Mouse (Mus musculus): ENCODE results near the gene Fam189b. TPM values are rescaled to one million over a fixed set of nuclear protein-coding genes. Genes with fewer than 3 reads are reported as not detected.
"Not testable (repeated sequence)": the region's sequence is repeated elsewhere in the genome, so short reads cannot be mapped to it uniquely, and the experiment has no call there.

The Fam189b gene
- total RNA-seq, 2 experiments from 2014 or later, result 8.8 to 9.0 TPM

DNA sequence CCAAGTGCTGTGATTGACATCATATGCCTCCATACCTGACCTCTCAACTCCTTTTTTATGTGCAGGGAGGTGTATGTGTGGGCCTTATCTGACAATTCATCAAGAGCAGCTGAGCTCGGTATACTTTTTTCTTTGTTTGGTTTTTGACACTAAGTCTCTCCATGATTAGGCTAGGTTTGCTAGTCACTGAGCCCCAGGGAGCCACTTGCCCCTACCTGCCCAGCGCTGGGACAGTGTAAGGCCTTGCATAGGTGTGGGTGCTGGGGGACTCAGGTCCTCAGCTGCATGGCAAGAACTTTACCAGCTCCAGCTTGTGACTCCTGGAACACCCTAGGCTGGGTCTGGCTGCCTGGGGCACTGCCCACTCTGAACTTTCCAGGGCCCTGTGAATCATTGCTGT, 23.8 kb downstream of the Fam189b start:
- DNase-seq, result no peak

DNA sequence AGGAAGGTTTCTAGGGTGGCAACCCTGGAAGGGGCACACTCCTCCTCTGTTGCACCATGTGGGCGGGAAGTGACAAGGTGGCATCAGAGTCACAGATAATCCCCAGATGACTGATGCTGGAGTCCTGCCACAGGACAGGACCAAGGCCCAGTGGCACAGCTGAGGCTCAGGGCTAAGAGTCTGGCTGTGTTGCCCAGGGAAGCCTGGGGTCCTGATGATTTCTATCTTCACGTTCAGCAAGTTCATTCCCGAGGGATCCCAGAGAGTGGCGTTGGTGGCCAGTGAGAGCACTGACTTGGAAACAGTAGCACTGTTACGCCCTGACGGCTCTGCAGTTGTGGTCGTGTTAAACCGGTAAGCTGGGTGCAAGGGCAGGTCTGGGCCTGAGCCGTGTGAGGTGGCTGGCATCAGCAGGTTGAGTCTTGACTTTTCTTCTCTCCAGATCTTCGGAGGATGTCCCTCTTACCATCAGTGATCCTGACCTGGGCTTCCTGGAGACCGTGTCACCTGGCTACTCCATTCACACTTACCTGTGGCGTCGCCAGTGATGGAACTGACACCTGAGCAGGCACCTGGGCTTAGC, 25.2 kb downstream of the Fam189b start:
- DNase-seq, result no peak

DNA sequence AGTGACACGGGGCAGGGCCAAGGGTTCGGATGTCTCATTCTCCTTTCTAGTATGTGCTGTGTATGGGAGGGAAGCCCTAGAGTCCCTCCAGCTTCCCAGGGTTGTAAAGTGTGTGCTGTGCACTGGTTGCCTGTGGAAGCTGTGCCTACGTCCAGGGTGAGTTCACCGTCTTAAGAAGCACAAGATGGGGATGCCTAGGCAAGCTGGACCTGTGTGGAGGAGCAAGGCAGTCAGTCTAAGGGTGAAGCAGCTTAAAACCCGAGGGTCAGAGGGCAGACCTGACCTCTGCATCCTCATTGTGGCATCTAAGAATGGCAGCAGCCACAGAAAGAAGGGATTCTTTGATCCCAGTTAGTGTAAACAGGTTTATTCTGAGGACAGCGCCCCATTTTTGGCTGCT, 25.8 kb downstream of the Fam189b start:
- no peak for DNase-seq

DNA sequence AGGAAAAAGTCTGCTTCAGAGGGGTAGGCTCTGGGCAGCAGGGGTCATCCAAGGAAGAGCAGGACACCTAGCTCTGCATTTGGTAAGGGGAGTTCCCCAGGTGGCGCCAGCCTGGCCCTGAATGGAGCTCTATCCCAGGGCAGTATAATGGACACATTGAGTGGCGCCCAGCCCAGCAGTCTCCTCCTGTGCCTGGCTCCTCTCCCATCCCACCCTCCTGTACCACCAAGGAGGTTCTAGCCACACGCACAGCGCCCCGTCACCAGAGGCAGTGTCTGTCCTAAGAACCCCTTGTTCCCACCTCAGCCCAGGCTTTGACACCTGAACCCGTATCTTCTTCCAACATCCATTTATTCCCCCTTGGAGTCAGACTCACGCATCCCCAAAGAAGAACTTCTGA, 26.8 kb downstream of the Fam189b start:
- no peak for DNase-seq

DNA sequence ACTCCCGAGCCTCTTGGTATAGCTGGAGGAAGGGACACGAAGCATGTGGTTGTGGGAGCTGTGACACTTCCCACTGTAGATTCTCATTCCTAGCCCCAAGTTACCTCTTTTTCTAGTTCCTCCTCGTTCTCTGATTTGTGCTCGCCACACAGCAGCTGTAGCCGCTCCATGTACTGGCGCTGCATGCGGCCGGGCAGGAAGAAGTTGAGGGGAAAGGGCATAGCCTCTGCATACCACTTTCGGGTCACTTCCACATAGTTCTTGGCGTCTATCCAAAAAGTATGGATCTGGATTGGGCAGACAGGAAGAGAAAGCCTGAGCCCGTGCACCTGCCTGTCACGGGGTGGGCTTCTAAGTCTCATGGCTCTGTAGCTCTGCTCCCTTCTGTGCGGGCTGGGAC, 27.2 kb downstream of the Fam189b start:
- DNase-seq, result no peak

DNA sequence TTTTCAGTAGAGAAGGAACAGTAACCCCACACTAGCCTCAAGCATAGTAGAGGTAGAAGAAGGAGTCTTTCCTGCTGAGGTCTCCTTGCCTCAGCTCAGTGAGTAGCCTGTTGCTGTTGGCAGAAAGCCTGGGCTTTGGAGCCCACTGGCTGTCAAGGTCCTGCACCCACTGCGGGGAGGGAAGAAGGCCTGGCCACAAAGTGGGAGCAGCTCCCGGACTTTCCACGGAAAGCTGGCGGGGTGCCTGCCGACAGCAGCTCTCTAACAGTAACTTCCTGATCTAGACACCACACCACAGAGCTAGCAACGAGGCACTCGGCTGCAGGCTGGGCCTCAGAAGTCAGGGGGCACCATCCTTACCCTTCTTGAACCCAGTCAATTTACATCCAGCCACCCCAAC, 27.8 kb downstream of the Fam189b start:
- DNase-seq, result peak; percentile 40

DNA sequence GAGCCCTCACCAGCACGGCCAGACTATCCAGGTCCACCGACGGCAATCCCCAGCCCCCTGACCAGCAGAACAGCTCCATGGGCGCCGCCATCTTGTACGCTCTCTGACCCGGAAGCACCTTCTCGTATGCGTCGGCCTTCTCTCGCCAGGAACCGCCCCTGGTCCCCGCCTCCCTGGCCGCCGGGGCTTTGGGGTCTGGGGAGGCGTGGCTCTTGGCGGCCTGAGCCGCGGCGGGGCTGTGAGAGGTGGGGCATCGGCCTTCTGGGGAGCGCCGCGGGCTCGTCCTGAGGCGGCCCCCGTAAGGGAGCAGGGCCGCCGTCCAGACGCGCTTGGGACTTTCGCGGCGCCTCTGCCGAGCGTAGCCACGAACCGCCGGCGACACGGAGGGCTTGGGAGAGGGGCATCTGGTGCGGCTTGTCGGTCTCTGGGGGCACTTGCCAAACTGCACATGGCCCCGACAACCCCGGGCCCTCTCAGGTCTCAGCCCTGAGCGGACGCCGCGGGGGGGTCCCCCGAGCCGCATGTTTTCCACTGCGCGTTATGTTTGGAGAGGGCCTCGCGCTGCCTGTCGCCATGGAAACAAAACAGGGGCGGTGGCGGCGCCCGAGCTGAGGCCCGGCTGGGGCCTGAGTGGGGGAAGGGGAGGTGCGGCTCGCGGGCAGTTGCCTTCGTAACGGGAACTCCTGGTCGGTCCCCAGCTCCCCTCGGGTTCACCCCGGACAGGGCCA, 31.0 kb downstream of the Fam189b start:
- peak; percentile 96 for DNase-seq

DNA sequence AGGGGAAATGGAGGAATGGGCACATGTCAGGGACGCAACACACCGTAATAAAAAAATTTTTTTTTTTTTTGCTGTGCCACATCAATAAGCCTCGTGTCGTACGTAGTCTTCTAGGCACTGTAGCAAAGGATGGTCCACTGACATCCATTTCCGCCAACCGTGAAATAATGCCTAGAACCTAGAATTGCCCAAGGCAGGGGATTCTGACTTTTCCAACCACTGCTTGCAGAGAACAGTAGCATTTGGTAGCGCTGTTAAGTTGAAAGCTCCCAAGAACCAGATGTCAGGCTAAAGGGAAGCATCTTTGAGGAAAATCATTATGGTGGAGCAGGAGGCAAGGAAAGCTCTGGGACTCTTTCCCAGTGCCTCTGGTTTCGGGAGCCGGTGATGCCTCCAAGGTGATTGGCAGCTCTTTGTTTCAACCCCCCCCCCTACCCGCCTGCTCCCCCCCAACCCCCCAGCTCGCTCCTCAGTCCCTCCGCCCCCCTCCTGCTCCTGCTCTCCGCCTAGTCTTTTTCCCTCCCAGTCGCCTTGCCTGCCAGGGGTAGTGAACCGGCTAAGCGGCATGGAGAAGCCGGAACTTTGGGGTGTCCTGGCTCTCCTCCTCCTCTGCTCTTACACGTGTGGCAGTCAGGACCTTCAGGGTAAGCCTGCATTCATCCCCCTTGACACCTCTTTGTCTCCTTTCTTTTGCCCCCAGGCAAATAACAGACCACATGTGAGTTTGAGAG, 31.9 kb downstream of the Fam189b start, which contains the start of gene Thbs3:
TSS of gene Thbs3 (plus strand) at position 500 of the 731 bp plus-strand sequence.
- DNase-seq, result peak; percentile 65

DNA sequence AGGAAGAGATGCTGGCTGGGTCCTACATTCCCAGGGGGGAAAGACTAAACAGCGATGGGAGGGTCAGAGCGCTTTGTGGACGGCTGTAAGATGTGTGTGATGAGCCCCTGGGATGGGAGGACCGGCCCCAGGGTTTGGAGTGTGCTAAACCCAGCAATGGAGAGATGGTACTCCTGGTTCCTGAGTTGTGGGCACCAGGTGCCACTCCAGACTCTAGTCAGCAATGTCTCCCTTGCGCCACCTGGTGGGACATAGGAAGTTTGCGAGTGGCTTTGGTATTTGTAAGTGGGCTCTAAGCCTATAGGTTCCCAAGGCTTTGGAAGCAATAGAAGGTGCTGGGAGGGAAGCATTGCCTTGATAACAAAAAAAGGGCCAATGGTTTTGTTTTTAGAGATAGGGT, 32.9 kb downstream of the Fam189b start:
- DNase-seq, result peak; percentile 89

DNA sequence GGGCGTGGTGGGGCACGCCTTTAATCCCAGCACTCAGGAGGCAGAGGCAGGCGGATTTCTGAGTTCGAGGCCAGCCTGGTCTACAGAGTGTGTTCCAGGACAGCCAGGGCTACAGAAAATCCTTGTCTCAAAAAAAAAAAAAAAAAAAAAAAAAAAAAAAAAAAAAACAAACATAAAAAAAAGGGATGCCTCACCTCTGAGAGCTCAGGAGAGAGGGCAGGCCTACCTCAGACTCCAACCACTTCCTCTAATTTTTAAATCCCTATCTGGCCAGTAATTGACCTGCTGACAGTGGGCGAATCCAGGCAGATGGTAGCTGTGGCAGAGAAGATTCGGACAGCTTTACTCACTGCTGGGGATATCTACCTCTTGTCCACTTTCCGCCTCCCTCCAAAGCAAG, 33.5 kb downstream of the Fam189b start:
- DNase-seq, result not testable (repeated sequence)

DNA sequence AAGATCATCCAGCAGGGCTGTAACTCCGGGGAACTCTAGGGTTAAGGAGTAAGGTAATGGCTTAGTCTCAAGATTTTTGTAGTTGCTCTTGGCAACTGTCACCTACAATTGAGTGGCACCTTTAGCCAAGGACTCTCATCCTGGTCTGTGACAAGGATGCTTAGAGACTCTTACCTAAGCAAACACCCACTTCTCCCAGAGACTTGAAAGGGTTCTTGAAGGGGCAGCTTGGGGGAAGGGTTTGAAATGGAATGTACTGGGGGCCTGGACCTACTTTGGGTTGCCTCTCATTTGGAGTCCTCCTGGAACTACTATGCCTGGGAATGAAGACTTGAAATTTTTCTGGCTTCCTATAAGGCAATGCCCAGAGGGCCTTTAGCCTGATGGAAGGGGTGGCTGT, 35.3 kb downstream of the Fam189b start:
- DNase-seq, result no peak

DNA sequence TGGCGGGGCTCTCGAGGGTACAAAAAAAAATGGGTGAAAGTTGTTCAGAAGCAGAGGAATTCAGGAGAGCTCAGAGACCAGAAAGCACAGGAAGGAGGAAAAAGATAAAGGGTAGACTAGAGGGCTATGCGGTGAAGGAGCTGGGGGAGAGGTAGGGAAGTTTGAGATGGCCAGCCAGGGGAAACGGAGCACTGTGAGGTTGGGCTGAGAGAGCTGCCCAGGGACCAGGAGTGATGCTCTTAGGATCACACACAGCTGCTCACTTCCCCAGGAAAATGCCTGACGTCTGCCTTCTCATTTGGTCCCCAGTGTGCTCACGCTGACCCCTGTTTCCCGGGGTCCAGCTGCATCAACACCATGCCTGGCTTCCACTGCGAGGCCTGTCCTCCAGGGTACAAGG, 36.6 kb downstream of the Fam189b start:
- no peak for DNase-seq

DNA sequence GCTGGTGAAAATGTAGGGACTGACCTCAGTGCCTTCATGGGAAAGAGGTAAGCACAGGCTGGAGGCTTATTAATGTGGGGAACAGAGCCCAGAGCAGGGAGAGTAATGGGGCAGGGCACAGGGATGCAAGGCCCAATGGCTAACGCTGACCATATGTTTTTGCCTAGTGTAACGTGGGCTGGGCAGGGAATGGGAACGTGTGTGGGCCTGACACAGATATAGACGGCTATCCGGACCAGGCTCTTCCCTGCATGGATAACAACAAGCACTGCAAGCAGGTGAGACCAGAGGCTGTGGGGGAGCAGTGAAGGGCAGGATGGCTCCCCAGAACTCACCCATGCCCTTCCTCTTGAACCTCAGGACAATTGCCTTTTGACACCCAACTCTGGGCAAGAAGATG, 38.2 kb downstream of the Fam189b start:
- no peak for DNase-seq

DNA sequence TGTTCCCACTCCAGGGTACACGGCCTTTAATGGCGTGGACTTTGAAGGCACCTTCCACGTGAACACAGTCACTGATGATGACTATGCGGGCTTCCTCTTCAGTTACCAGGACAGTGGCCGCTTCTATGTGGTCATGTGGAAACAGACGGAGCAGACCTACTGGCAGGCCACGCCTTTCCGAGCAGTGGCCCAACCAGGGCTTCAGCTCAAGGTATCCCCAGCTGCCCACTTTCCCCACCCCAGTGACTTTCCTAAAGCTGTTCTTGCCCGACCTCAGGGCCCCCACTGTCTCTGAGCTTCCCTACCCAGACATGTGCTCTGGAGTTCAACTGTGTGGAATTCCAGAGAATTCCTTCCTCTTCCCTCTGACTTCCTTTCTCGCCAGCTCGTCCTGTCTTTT, 41.9 kb downstream of the Fam189b start:
- no peak for DNase-seq

DNA sequence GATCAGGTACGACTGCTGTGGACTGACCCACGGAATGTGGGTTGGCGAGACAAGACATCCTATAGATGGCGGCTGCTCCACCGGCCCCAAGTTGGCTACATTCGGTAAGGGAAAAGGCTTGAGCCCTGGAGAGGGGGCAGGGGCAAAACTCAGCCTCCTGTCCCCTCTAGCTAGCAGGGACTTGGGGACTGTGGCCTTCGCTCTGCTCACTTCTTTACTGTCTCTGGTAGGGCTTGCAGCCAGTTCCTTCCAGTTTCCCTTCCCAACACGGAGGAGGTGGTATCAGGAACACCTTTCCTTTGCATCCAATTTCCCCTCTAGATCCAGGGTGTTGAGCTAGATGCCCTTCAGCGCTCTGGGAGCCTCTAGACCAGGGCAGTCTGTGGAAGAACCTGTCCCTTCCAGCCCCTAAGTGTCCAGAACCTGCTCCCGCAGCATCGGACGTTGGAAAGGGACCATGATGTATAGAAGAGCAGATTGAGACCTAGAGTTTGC, 42.4 kb downstream of the Fam189b start:
- no peak for DNase-seq

DNA sequence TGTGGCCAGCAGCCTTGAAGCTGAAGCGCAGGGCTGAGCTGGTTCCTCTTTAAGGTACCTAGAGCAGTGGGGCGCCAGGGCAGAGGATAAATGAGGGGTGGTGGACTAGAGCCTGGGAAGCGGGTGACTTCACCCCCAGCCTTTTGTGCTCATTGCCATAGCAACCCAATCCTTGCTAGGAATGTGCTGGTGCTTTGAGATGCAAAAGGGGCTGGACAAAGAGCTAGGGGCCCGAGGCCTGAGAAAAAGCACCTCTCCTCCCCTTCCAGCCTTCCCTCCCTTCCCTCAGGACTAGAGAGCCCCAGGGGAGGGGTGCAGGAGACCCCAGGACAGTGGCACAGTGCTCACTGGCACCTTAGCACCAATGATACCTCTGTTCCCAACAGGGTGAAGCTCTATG, 43.0 kb downstream of the Fam189b start:
- no peak for DNase-seq

DNA sequence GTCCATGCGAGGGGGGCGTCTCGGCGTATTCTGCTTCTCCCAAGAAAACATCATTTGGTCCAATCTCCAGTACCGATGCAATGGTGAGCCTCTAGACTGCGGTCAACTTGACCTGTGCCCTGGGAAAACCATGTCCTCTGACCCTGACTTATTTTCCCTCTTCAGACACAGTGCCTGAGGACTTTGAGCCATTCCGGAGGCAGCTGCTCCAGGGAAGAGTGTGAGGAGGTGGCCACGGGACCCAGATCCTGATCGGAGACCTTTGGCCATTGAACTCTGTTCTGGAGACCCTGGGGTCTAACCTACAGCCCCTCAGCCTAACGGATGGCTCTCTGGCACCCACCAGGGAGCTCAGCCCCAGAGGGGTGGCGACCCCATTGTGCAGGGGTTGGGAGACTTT, 43.4 kb downstream of the Fam189b start:
- DNase-seq, result no peak

DNA sequence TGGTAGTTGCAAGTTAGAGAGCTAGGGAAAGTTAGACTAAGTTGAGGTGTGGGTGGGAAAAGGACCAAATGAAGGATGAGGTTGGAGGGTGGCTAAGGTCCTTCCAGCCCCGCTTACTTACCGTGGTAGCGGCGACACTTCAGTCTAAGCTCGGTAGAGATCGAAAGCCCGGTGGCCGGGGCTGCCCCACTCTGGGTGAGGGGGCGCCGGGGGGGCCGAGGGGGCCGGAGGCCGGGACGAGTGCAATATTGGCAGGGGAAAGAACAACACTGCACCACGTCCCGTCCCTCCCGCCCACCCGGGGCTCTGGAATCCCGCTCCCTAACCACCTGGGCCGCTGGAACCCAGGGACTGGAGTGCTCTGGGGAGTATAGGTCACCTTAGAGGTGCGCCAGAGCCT, 44.0 kb downstream of the Fam189b start, which contains the start of gene Mtx1:
TSS of gene Mtx1 (minus strand) at position 189 of the 400 bp plus-strand sequence.
- DNase-seq, result no peak

DNA sequence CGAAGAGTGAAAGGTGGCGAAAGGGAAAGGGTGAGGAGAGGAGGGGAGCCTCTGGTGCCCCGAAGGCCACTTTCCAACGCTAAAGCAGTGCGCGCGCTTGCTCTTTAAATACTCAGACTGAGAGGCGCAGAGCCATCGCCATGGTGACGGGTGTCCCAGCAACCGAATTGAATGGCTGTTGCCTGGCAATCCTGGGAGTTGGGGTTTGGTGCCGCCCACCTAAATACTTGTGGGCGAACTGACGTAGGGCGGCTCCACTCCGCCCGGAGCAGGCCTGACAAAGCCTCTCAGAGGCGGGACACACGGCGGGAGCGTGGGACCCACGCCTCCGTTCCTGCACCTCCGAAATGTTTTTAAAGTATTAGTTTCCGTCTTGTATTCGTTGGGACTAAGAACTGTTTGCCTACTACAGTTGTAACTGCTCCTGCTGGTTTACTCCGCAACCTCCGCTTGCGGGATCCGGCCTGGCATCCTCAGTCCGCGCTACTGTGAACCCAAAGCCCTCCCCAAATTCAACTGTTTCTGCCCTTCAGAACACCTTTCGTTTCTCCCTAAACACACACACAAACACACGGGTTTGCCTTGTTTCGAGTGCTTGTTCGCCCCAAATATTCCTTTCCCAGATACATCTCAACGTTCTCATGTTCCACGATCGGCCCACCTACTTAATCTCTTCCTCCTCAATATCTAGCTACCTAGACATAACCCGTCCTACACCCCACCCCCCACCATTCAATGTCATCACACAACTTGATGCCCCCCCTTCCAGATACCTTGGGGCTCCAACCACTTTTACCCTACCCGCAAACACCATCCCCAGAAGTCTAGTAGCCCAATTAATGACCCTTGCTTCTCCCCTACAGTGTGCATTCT, 44.6 kb downstream of the Fam189b start:
- peak; percentile 89 for DNase-seq

DNA sequence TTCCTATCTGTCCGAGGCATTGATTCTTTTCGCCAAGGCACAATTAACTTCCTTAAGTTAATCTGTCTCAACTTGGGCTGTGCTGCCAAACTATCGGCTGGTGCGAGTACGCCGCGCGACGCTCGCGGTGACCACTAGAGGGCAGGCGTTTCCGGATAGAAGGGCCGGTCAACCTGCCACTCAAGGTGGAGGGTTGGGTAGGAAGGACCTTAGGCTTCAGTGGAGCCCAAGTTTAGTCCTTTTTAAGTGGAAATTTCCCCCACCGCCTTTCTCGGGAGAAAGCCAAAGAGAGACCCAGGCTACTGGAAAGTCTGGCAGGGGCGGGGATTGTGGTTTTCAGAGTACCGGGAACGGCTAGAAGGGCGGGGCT, 45.2 kb downstream of the Fam189b start:
- DNase-seq, result peak; percentile 94

DNA sequence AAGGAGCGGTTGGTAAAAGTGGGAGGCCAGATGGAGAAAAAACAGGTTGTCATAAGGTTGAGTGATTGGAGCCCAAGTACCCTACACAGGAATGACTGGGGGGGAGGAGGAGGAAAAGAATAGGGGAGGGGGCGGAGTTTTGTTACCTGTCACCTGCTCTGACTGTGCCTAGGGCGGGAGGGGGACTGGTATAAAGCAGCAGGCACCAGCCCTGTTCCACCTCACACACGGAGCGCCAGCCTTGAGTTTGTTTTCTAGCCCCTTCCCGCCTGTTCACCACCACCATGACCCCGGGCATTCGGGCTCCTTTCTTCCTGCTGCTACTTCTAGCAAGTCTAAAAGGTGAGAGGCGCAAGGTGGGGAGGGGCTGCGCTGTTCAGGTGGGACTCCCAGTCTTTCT, 45.9 kb downstream of the Fam189b start, which contains the start of gene Muc1:
TSS of gene Muc1 (plus strand) at position 222 of the 400 bp plus-strand sequence.
- no peak for DNase-seq

DNA sequence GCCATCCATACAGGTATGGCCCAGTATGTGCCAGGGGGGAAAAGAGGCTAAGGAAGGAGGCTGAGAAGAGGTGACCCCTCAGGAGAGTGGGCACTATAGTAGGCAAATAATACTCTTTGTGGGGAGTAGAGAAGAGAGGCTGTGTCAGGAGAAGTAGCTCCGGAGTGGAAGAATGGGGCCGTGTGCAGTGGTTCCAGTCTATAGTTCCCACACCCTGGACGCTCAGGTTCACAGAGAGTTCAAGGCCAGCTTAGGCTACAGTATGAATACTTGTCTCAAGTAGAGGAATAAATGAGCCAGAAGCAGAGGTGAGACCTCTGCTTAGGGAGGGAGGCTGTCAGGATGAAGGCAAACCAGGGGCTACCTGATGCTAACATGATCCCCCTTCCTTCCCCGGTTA, 46.3 kb downstream of the Fam189b start:
- no peak for DNase-seq
